Mouse (Mus musculus) G1E (cell line): ENCODE results near the gene Mcl1.

Experiments
- CTCF ChIP-seq: IDR thresholded peaks from 2 replicates; pipeline ENCODE4 v1.5.1; 2012; ENCODE audit warnings: low read depth, low read length, inconsistent platforms, mixed read lengths
- GATA1 ChIP-seq: IDR thresholded peaks from 2 replicates; pipeline ENCODE4 v1.6.1; 2012; ENCODE audit warnings: borderline replicate concordance, low read length, inconsistent platforms, mixed read lengths

DNA sequence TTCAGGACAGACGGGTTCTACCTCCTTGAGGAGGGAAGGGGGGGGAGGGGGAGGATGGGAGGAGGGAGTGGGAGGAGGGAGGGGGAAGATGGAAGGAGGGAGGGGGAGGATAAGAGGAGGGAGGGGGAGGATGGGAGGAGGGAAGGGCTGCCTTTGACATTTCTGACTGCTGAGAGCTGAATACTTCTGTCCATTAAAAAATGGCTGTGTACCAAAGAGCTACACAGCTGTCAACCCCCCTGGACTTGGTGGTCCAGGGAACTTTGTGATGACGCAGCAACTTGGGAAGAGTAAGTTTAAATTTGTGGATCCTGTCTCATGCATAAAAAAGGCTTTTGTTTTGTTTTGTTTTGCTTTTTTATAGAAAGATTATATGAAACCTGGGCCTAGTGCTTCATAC, 31.4 kb downstream of the Mcl1 start:
- TF ChIP-seq CTCF: no peak
- no peak for TF ChIP-seq GATA1
